Mouse (Mus musculus) MEL (cell line): ENCODE data around the gene Mast1. TPM values are rescaled to one million over a fixed set of nuclear protein-coding genes. Genes with fewer than 3 reads are reported as not detected.

ENCODE experiments used
- DNase-seq: peaks from one replicate; pipeline ENCODE4 v3.0.0; 2011; ENCODE audit warnings: low read depth, low spot score
- H3K27ac ChIP-seq: 2 replicates; pipeline ENCODE4 v1.5.1; 2012; ENCODE audit warnings: low read depth, mild to moderate bottlenecking, control low read depth, low read length, moderate library complexity; ENCODE audit not compliant: control insufficient read depth
- H3K27me3 ChIP-seq, 2 experiments: fragments of 150-350 bp in 1 of 2; sonication (generic) in 1 of 2; 2 replicates each; pipeline ENCODE4 v1.6.1; 2012; ENCODE audit warnings: low read length in 2 of 2, mild to moderate bottlenecking in 2 of 2, improper control_type of control experiment in 1 of 2, moderate library complexity in 1 of 2; ENCODE audit not compliant: insufficient read depth in 2 of 2, control insufficient read depth in 1 of 2
- H3K36me3 ChIP-seq, 2 experiments: 2 replicates each; pipeline ENCODE4 v1.6.1; 2012 to 2014; ENCODE audit warnings: low read length in 2 of 2, improper control_type of control experiment in 1 of 2, inconsistent platforms in 1 of 2, mild to moderate bottlenecking in 1 of 2; ENCODE audit not compliant: insufficient read depth in 2 of 2, control insufficient read depth in 1 of 2
- H3K4me1 ChIP-seq, 2 experiments: fragments of 150-350 bp in 1 of 2; sonication (generic) in 1 of 2; 2 replicates each; pipeline ENCODE4 v1.6.1; 2012; ENCODE audit warnings: low read length in 2 of 2, improper control_type of control experiment in 1 of 2, mild to moderate bottlenecking in 1 of 2; ENCODE audit not compliant: insufficient read depth in 2 of 2, control insufficient read depth in 1 of 2
- H3K4me3 ChIP-seq, 2 experiments: fragments of 150-350 bp in 1 of 2; sonication (generic) in 1 of 2; 2 replicates each; pipeline ENCODE4 v1.5.1; 2012; ENCODE audit warnings: low read depth in 2 of 2, low read length in 2 of 2, mild to moderate bottlenecking in 2 of 2, moderate library complexity in 2 of 2, control low read depth in 1 of 2, improper control_type of control experiment in 1 of 2; ENCODE audit not compliant: control insufficient read depth in 1 of 2, insufficient read depth in 1 of 2
- H3K79me2 ChIP-seq: 2 replicates; pipeline ENCODE4 v1.6.1; 2012; ENCODE audit warnings: mild to moderate bottlenecking, low read length, moderate library complexity; ENCODE audit not compliant: control insufficient read depth, poor library complexity, insufficient read depth
- H3K9ac ChIP-seq: 2 replicates; pipeline ENCODE4 v1.6.1; 2012; ENCODE audit warnings: low read depth, mild to moderate bottlenecking, control low read depth, low read length, moderate library complexity; ENCODE audit not compliant: control insufficient read depth, poor library complexity, severe bottlenecking
- H3K9me3 ChIP-seq: fragments of 150-350 bp; sonication (generic); replicated peaks from 2 replicates; pipeline ENCODE4 v1.6.1; 2012; ENCODE audit warnings: mild to moderate bottlenecking, low read length, improper control_type of control experiment, moderate library complexity; ENCODE audit not compliant: insufficient read depth
- BHLHE40 ChIP-seq: IDR thresholded peaks from 2 replicates; pipeline ENCODE4 v1.6.1; 2012; ENCODE audit warnings: low read depth, mild to moderate bottlenecking, inconsistent platforms, low read length, improper control_type of control experiment, borderline replicate concordance
- CTCF ChIP-seq, 3 experiments: IDR thresholded peaks in 2 of 3; conservative IDR thresholded peaks in 1 of 3; 2 replicates each; pipeline ENCODE4 v1.5.1; 2011 to 2012; ENCODE audit warnings: low read length in 3 of 3, low read depth in 2 of 3, mild to moderate bottlenecking in 2 of 3, improper control_type of control experiment in 1 of 3, inconsistent platforms in 1 of 3, mixed read lengths in 1 of 3, moderate library complexity in 1 of 3; ENCODE audit not compliant: control insufficient read depth in 1 of 3, insufficient read depth in 1 of 3, poor library complexity in 1 of 3, severe bottlenecking in 1 of 3
- E2F4 ChIP-seq: IDR thresholded peaks from 2 replicates; pipeline ENCODE4 v1.6.1; 2011; ENCODE audit warnings: low read depth, low read length, improper control_type of control experiment, borderline replicate concordance
- ELF1 ChIP-seq: IDR thresholded peaks from 2 replicates; pipeline ENCODE4 v1.6.1; 2014; ENCODE audit warnings: low read depth, mild to moderate bottlenecking, inconsistent platforms, low read length, improper control_type of control experiment, moderate library complexity
- GABPA ChIP-seq: IDR thresholded peaks from 2 replicates; pipeline ENCODE4 v1.6.1; 2012; ENCODE audit warnings: low read depth, mild to moderate bottlenecking, inconsistent platforms, low read length, improper control_type of control experiment, moderate library complexity
- HCFC1 ChIP-seq: IDR thresholded peaks from 2 replicates; pipeline ENCODE4 v1.6.1; 2012; ENCODE audit warnings: low read depth, mild to moderate bottlenecking, inconsistent platforms, low read length, improper control_type of control experiment, moderate library complexity
- JUND ChIP-seq: IDR thresholded peaks from 2 replicates; pipeline ENCODE4 v1.6.1; 2011; ENCODE audit warnings: low read depth, mild to moderate bottlenecking, improper control_type of control experiment, low read length
- KAT2A ChIP-seq: conservative IDR thresholded peaks from 2 replicates; pipeline ENCODE4 v1.6.1; 2012; ENCODE audit warnings: low read depth, low read length, improper control_type of control experiment, inconsistent platforms
- MAX ChIP-seq: IDR thresholded peaks from 2 replicates; pipeline ENCODE4 v1.6.1; 2011; ENCODE audit warnings: low read length, improper control_type of control experiment
- MEF2A ChIP-seq: IDR thresholded peaks from 2 replicates; pipeline ENCODE4 v1.6.1; 2014; ENCODE audit warnings: low read depth, mild to moderate bottlenecking, inconsistent platforms, low read length, improper control_type of control experiment; ENCODE audit not compliant: poor library complexity, insufficient replicate concordance, severe bottlenecking; ENCODE audit errors: extremely low read depth
- NELFE ChIP-seq: IDR thresholded peaks from 2 replicates; pipeline ENCODE4 v1.6.1; 2011; ENCODE audit warnings: low read depth, low read length, improper control_type of control experiment
- NRF1 ChIP-seq: IDR thresholded peaks from 2 replicates; pipeline ENCODE4 v1.6.1; 2014; ENCODE audit warnings: low read depth, mild to moderate bottlenecking, inconsistent platforms, low read length, improper control_type of control experiment, moderate library complexity; ENCODE audit not compliant: poor library complexity, insufficient read depth, severe bottlenecking
- POLR2A ChIP-seq, 2 experiments: IDR thresholded peaks; 2 replicates each; pipeline ENCODE4 v1.6.1; 2011 to 2012; ENCODE audit warnings: low read length in 2 of 2, mild to moderate bottlenecking in 2 of 2, control low read depth in 1 of 2, improper control_type of control experiment in 1 of 2, low read depth in 1 of 2, moderate library complexity in 1 of 2; ENCODE audit not compliant: control insufficient read depth in 1 of 2, insufficient read depth in 1 of 2, poor library complexity in 1 of 2
- POLR2AphosphoS5 ChIP-seq: IDR thresholded peaks from 2 replicates; pipeline ENCODE4 v1.6.1; 2012; ENCODE audit warnings: low read depth, borderline replicate concordance, mild to moderate bottlenecking, inconsistent platforms, low read length, moderate library complexity, mixed read lengths
- RCOR1 ChIP-seq: IDR thresholded peaks from 2 replicates; pipeline ENCODE4 v1.6.1; 2012; ENCODE audit warnings: low read depth, mild to moderate bottlenecking, inconsistent platforms, low read length, improper control_type of control experiment
- SIN3A ChIP-seq: IDR thresholded peaks from 2 replicates; pipeline ENCODE4 v1.6.1; 2012; ENCODE audit warnings: low read length, improper control_type of control experiment, inconsistent platforms
- TAL1 ChIP-seq: IDR thresholded peaks from 2 replicates; pipeline ENCODE4 v1.6.1; 2012; ENCODE audit warnings: mild to moderate bottlenecking, inconsistent platforms, low read length, moderate library complexity, mixed read lengths
- TBP ChIP-seq: IDR thresholded peaks from 2 replicates; pipeline ENCODE4 v1.8.0; 2011; ENCODE audit warnings: low read depth, low read length, improper control_type of control experiment
- USF1 ChIP-seq: IDR thresholded peaks from 2 replicates; pipeline ENCODE4 v1.6.1; 2014; ENCODE audit warnings: low read depth, mild to moderate bottlenecking, inconsistent platforms, low read length, improper control_type of control experiment, moderate library complexity
- USF2 ChIP-seq, 2 experiments: IDR thresholded peaks; 2 replicates each; pipeline ENCODE4 v1.6.1; 2011 to 2012; ENCODE audit warnings: improper control_type of control experiment in 2 of 2, low read length in 2 of 2, borderline replicate concordance in 1 of 2, inconsistent platforms in 1 of 2, low read depth in 1 of 2, mild to moderate bottlenecking in 1 of 2; ENCODE audit not compliant: insufficient read depth in 1 of 2
- ZC3H11A ChIP-seq: IDR thresholded peaks from 2 replicates; pipeline ENCODE4 v1.6.1; 2012; ENCODE audit warnings: low read depth, mild to moderate bottlenecking, inconsistent platforms, low read length, improper control_type of control experiment
- ZKSCAN1 ChIP-seq: IDR thresholded peaks from 2 replicates; pipeline ENCODE4 v1.6.1; 2012; ENCODE audit warnings: low read depth, mild to moderate bottlenecking, inconsistent platforms, low read length, improper control_type of control experiment, moderate library complexity
- ZMIZ1 ChIP-seq: IDR thresholded peaks from 2 replicates; pipeline ENCODE4 v1.6.1; 2012; ENCODE audit warnings: low read depth, mild to moderate bottlenecking, inconsistent platforms, low read length, improper control_type of control experiment, moderate library complexity
- polyA plus RNA-seq, 2 experiments: library from polyadenylated mRNA; stranded (reverse) in 1 of 2; unstranded in 1 of 2; fragments of >175 nt in 1 of 2; fragments of >200 nt in 1 of 2; gene quantifications; 2 replicates each; pipeline versions ENCODE4 v1.2.1 to v1.2.4; 2012; ENCODE audit warnings: low replicate concordance in 2 of 2, low read depth in 1 of 2; ENCODE audit not compliant: insufficient read length in 2 of 2, insufficient read depth in 1 of 2, missing spikeins in 1 of 2
- total RNA-seq: library from RNA; depleted of rRNA; stranded (reverse); fragments of 300-350 nt; gene quantifications from 2 replicates; pipeline ENCODE4 v1.2.3, GENCODE M21; 2012

The Mast1 gene
- total and polyA plus RNA-seq, 3 experiments = 0.77 to 4.5 TPM; not detected in 1

DNA sequence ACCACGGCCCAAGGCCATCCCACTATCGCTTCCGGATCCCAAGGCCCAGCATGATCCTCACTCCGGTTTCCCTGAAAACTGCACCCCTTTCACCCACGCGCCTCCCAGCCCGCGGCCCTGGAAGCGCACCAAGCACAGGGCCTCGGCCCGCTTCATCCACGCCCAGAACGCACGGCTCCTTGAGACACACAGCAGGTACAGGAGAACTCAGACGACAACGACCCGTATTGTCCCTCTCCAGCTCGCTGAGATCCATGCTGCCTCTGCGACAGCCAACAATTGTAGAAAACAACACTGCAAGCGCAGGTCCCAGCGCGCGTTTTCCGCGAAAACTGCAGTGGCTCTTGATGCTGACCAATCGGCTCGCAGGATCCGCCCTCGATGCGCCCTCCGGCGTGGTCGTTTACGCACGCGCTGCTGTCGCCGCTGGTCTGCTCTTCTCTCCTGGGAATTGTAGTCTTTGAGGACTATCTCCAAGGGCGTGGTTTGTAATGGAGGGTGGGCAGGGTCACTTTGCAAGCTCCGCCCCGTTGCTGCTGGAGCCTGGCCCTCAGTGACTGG is 28.7 kb upstream of the Mast1 start (continued):
- no peak for TF ChIP-seq ZKSCAN1
- TF ChIP-seq E2F4 = peak; percentile 62; the same call in 1 of the 2 replicates
- peak; percentile 82 for TF ChIP-seq MAX
- no peak for TF ChIP-seq CTCF (IDR thresholded peaks at IDR 0.05 in 2 of 3, conservative IDR thresholded peaks at IDR 0.05 in 1 of 3; ENCODE audit: control insufficient read depth in 1 of 3, insufficient read depth in 1 of 3, low read depth in 2 of 3, low read length in 3 of 3, poor library complexity in 1 of 3, severe bottlenecking in 1 of 3)

DNA sequence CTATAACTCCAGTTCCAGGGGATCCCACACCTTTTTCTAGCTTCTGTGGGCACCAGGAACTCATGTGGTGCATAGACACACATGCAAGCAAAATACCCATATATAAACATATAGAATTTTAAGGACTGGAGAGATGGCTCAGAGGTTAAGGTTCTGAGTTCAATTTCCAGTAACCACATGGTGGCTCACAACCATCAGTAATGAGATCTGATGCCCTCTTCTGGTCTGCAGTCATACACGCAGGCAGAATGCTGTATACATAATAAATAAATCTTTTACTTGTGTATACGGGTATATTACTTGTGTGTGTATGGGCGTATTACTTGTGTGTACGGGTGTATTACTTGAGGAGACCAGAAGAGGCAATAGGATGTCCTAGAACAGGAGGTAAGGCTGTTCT is 26.8 kb upstream of the Mast1 start:
- no peaks in the 10 kb centered on the region for H3K9me3 ChIP-seq
- peaks cover 0 to 19% of the 10 kb centered on the region in 2 experiments for H3K36me3 ChIP-seq
- peaks cover 5 to 26% of the 10 kb centered on the region in 2 experiments for H3K4me1 ChIP-seq
- H3K9ac ChIP-seq = no peak overlapping the region
- no peak overlapping the region for H3K27ac ChIP-seq
- DNase-seq = no peak
- no peak for TF ChIP-seq ZKSCAN1
- TF ChIP-seq CTCF (IDR thresholded peaks at IDR 0.05 in 2 of 3, conservative IDR thresholded peaks at IDR 0.05 in 1 of 3; ENCODE audit: control insufficient read depth in 1 of 3, insufficient read depth in 1 of 3, low read depth in 2 of 3, low read length in 3 of 3, poor library complexity in 1 of 3, severe bottlenecking in 1 of 3) = peak in 2 of 3 experiments; percentile 6 to 16; a peak in 1 of 6 replicates
- no peak for TF ChIP-seq ELF1
- TF ChIP-seq GABPA = no peak
- 0 out of 2 replicates have a peak, but pooled peaks have one; percentile 32 for TF ChIP-seq TBP
- TF ChIP-seq KAT2A = no peak
- no peak for TF ChIP-seq SIN3A
- TF ChIP-seq POLR2A (IDR thresholded peaks at IDR 0.05; ENCODE audit: control insufficient read depth in 1 of 2, insufficient read depth in 1 of 2, low read depth in 1 of 2, low read length in 2 of 2, poor library complexity in 1 of 2) = no peak
- no peak for TF ChIP-seq HCFC1
- TF ChIP-seq NELFE = no peak
- no peak for TF ChIP-seq ZMIZ1
- no peak for TF ChIP-seq ZC3H11A
- TF ChIP-seq MEF2A = no peak
- TF ChIP-seq E2F4 = no peak
- peaks cover under 1% of the 10 kb centered on the region for H3K79me2 ChIP-seq
- no peak overlapping the region for H3K4me3 ChIP-seq
- no peaks in the 10 kb centered on the region for H3K27me3 ChIP-seq

- Histone ChIP-seq H3K36me3 (peaks cover 0 to 3% of the 10 kb centered on the region in 2 experiments; a peak in 2 of 4 replicates), H3K4me1 (no peaks in the 10 kb centered on the region), H3K27me3 (no peaks in the 10 kb centered on the region), H3K79me2 (no peaks in the 10 kb centered on the region), H3K27ac (no peak overlapping the region), H3K9me3 (no peaks in the 10 kb centered on the region), H3K9ac (no peak overlapping the region), H3K4me3 (no peak overlapping the region)
- no peak for TF ChIP-seq JUND
- TF ChIP-seq RCOR1 = no peak
- TF ChIP-seq KAT2A = no peak
- no peak for TF ChIP-seq NRF1
- TF ChIP-seq BHLHE40 = no peak
- no peak for TF ChIP-seq POLR2AphosphoS5
- no peak for TF ChIP-seq USF1
- TF ChIP-seq TAL1 = no peak
- TF ChIP-seq MAX = no peak
- TF ChIP-seq USF2 (IDR thresholded peaks at IDR 0.05; ENCODE audit: borderline replicate concordance in 1 of 2, insufficient read depth in 1 of 2, low read depth in 1 of 2, low read length in 2 of 2) = no peak
- TF ChIP-seq SIN3A = no peak
- no peak for TF ChIP-seq HCFC1
- no peak for TF ChIP-seq GABPA
- no peak for DNase-seq
Measured at GRCm38 (mm10) chr8:84959811-84960210, 22.7 kb upstream of the Mast1 start.
